Mouse (Mus musculus): Measurements from ENCODE around the gene Fam243. TPM values are rescaled to one million over a fixed set of nuclear protein-coding genes. Genes with fewer than 3 reads are reported as not detected.

Fam243 gene
- polyA plus RNA-seq, 1 experiment = not detected

DNA sequence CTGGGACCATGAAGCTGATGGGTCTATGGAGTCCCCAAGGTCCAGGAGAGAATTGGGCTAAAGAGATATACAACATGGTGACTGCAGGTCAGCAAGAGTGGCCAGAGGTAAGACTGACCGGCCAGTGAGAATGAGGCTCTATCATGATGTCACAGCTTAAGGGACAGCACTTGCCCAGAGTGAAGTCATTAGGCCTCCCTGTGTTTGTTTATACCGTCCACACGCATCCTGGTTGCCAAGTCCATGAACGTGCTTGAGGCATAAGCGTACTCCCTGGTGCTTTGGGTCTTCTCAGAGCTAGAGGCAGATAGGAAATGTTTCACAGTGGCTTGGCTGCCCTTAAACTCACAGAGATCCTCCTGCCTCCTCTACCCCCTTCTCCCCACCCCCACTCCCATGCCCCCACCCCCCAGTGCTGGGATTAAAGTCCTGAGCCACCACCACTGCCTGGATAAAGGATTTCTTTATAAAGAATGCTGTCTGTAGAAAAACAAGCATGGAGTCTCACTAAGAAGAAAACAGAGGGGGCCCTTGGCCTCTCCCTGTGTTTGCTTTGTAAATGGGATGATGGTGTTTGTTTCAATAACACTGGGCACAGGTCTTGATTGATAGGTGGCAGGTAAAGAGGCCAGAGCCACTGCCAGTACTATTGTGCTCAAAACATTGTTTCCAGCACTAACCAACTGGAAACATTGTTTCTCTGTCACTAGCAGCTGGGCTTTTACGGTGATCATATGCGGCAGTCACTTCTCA, 3.2 kb upstream of the Fam243 start:
- TF ChIP-seq CTCF (IDR thresholded peaks at IDR 0.05; ENCODE audit: low read depth, low read length) (no peak), POLR2A (IDR thresholded peaks at IDR 0.05; ENCODE audit: borderline replicate concordance, low read depth, low read length) (no peak)
- Histone ChIP-seq H3K4me1 (ENCODE audit: control insufficient read depth, insufficient read depth, low read length) (no peaks in the 10 kb centered on the region), H3K27ac (ENCODE audit: insufficient read depth, low read depth, low read length) (no peak overlapping the region), H3K4me3 (ENCODE audit: insufficient read depth, low read length) (no peak overlapping the region)

DNA sequence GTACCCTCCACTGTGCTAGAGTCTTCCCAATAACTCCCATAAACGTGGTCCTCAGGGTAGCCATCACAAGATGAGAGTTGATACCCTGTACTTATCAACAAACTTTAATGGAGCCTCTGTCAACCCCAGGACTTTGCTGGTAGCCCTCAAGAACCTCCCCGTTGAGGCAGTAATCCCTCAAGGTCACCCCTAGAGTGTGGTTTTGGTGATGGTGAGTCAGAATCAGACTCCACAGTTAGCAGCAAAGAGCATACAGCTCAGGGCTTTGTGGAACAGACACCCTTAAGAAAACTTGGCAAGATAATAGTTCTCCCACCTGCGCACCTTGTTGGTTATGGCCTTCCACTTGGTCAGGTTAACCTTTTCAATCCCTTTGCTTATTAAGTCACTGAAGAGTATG, 880 bp downstream of the Fam243 start:
- TF ChIP-seq CTCF (IDR thresholded peaks at IDR 0.05; ENCODE audit: low read depth, low read length) = no peak
- TF ChIP-seq POLR2A (IDR thresholded peaks at IDR 0.05; ENCODE audit: borderline replicate concordance, low read depth, low read length) = no peak
- Histone ChIP-seq H3K4me3 (ENCODE audit: insufficient read depth, low read length) (no peak overlapping the region), H3K4me1 (ENCODE audit: control insufficient read depth, insufficient read depth, low read length) (no peaks in the 10 kb centered on the region), H3K27ac (ENCODE audit: insufficient read depth, low read depth, low read length) (no peak overlapping the region)

DNA sequence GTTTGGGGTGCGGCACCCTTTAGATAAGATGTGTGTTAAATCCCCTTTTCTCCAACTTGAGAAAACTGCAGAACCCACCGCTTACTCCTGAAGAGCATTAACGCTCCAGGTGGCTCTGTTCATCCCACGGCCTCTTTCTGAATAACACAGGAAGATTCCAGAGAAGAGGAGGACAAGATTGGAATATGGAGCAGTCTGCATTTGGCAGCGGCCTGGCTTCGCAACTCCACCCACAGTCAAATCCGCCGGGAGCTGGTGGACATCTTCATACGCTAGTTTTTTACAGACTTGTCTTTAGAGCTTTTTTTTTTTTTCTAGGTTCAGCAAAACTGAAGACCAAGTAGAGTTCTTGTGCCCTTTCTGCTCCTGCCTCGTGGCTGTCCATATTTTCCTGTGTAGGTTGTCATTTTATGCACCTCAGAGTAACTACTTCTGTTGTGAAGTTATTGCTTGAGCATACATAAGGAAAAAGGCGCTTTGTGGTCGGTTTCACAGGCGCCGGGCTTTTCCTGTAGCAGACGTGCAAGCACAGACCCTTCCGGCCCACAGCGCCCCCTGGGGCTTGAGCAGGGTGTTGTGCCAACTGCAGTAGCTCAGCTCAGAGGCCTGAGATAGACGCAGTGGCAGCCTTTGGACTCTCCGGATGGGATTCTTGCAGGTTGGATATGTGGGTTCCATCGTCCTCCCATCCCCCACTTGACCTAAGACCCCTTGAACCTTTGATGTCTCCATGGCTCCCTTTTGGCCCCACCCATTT, 1.7 kb downstream of the Fam243 start:
- TF ChIP-seq CTCF (IDR thresholded peaks at IDR 0.05; ENCODE audit: low read depth, low read length) = peak; percentile 23; the same call in 1 of the 2 replicates
- no peak for TF ChIP-seq POLR2A (IDR thresholded peaks at IDR 0.05; ENCODE audit: borderline replicate concordance, low read depth, low read length)
- Histone ChIP-seq H3K4me3 (ENCODE audit: insufficient read depth, low read length) (no peak overlapping the region), H3K4me1 (ENCODE audit: control insufficient read depth, insufficient read depth, low read length) (no peaks in the 10 kb centered on the region), H3K27ac (ENCODE audit: insufficient read depth, low read depth, low read length) (no peak overlapping the region)

GRCm38 (mm10) chr16:92316049-92316738, 5.0 kb downstream of the Fam243 start:
- Histone ChIP-seq H3K27ac (ENCODE audit: insufficient read depth, low read depth, low read length) (no peak overlapping the region), H3K4me1 (ENCODE audit: control insufficient read depth, insufficient read depth, low read length) (no peaks in the 10 kb centered on the region), H3K4me3 (ENCODE audit: insufficient read depth, low read length) (no peak overlapping the region)
- TF ChIP-seq CTCF (IDR thresholded peaks at IDR 0.05; ENCODE audit: low read depth, low read length) (no peak), POLR2A (IDR thresholded peaks at IDR 0.05; ENCODE audit: borderline replicate concordance, low read depth, low read length) (no peak)

DNA sequence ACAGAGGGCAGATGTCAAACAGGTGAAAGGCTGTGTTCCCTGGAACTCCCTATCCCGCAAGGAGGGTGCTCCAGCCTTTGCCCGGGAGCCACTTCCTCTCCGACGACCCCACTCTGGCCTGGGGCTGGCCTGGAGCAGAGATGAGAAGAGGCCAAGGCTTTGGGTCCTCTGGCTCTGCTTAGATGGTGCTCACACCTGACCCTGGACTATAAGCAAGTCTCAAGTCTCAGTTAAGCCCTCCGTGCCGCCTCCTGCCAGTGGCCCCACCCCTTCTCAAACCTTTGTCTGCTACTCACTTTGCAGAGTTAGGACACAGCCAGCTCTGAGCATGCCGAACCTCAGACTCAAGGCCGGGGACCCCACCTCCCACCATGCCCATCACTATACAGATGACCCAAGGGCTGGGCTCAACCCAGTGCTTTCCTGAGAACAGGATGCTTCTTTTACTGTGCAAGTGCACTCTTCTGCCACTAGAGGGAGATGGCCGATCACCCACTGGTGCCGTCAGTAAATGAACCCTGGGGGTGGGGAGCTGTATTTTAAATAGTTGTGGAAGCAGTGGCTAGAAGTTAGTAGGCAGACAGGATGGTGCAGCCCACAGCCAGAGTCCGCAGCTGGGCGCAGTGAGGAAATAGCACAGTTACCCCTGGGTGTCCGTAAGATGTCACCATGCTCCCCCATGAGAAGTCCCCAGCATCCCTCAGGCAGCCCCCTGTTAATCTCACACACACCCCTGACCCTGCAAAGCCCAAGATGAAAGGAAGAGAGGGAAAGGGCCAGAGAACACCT, 7.1 kb downstream of the Fam243 start:
- TF ChIP-seq CTCF (IDR thresholded peaks at IDR 0.05; ENCODE audit: low read depth, low read length) (peak; percentile 87), POLR2A (IDR thresholded peaks at IDR 0.05; ENCODE audit: borderline replicate concordance, low read depth, low read length) (no peak)
- Histone ChIP-seq H3K27ac (ENCODE audit: insufficient read depth, low read depth, low read length) (no peak overlapping the region), H3K4me3 (ENCODE audit: insufficient read depth, low read length) (no peak overlapping the region), H3K4me1 (ENCODE audit: control insufficient read depth, insufficient read depth, low read length) (no peaks in the 10 kb centered on the region)

DNA sequence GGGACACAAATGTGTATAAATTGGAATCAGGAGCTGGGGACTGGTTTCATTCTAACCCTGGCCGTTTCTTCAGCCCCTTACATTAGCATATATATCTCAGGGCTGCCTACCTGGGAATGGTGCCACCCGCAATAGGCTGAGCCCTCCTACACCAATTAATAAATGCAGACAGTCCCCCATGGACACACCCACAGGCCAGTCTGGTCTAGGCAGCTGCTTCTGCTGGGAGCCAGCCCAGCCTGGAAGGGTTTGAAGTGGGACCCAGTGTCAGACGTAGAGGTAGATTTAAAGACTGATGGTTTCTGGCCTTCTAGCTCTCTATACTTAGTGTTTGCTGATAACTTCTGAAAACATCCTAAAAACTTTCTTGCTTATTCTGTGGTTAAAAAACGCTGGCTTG, 12.1 kb downstream of the Fam243 start:
- Histone ChIP-seq H3K4me1 (ENCODE audit: control insufficient read depth, insufficient read depth, low read length) (no peaks in the 10 kb centered on the region), H3K4me3 (ENCODE audit: insufficient read depth, low read length) (no peak overlapping the region), H3K27ac (ENCODE audit: insufficient read depth, low read depth, low read length) (no peak overlapping the region)
- TF ChIP-seq POLR2A (IDR thresholded peaks at IDR 0.05; ENCODE audit: borderline replicate concordance, low read depth, low read length) (no peak), CTCF (IDR thresholded peaks at IDR 0.05; ENCODE audit: low read depth, low read length) (no peak)

- no peaks in the 10 kb centered on the region for H3K4me1 ChIP-seq (ENCODE audit: control insufficient read depth, insufficient read depth, low read length)
- no peak for TF ChIP-seq CTCF (IDR thresholded peaks at IDR 0.05; ENCODE audit: low read depth, low read length)
- no peak for TF ChIP-seq POLR2A (IDR thresholded peaks at IDR 0.05; ENCODE audit: borderline replicate concordance, low read depth, low read length)
- H3K4me3 ChIP-seq (ENCODE audit: insufficient read depth, low read length) = no peak overlapping the region
- H3K27ac ChIP-seq (ENCODE audit: insufficient read depth, low read depth, low read length) = no peak overlapping the region
Observed at GRCm38 (mm10) chr16:92307947-92308346, 13.3 kb downstream of the Fam243 start.

DNA sequence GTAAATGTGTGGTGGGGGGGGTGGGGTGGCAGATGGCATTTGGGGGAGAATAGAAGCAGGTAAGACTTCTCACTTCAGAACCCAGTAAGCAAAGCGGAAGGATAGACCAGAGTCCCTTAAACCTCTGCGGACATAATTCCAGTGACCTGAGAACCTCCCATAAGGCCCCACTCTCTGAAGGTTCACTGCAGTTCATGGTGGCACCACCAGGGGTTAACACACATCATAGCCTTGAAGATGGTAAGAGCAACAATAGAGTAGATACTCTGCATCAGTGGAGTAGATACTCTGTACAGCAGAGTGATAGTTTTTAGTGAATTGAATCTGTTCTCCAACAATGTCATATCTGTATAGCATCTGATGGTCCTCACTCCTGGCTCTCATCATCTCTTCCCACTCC, 15.7 kb downstream of the Fam243 start:
- Histone ChIP-seq H3K4me1 (ENCODE audit: control insufficient read depth, insufficient read depth, low read length) (peaks cover 9% of the 10 kb centered on the region), H3K27ac (ENCODE audit: insufficient read depth, low read depth, low read length) (no peak overlapping the region), H3K4me3 (ENCODE audit: insufficient read depth, low read length) (no peak overlapping the region)
- TF ChIP-seq CTCF (IDR thresholded peaks at IDR 0.05; ENCODE audit: low read depth, low read length) = no peak
- TF ChIP-seq POLR2A (IDR thresholded peaks at IDR 0.05; ENCODE audit: borderline replicate concordance, low read depth, low read length) = no peak

GRCm38 (mm10) chr16:92302506-92302905, 18.7 kb downstream of the Fam243 start:
- TF ChIP-seq CTCF (IDR thresholded peaks at IDR 0.05; ENCODE audit: low read depth, low read length) (no peak), POLR2A (IDR thresholded peaks at IDR 0.05; ENCODE audit: borderline replicate concordance, low read depth, low read length) (no peak)
- Histone ChIP-seq H3K4me1 (ENCODE audit: control insufficient read depth, insufficient read depth, low read length) (peaks cover 13% of the 10 kb centered on the region), H3K27ac (ENCODE audit: insufficient read depth, low read depth, low read length) (no peak overlapping the region), H3K4me3 (ENCODE audit: insufficient read depth, low read length) (0 out of 2 replicates have a peak overlapping the region, but pooled peaks have one; percentile 97)

Measured in bone marrow macrophage, adult 2 months (primary cell).